Mouse (Mus musculus): ENCODE measurements around the gene Prpf6.

The Prpf6 gene

DNA sequence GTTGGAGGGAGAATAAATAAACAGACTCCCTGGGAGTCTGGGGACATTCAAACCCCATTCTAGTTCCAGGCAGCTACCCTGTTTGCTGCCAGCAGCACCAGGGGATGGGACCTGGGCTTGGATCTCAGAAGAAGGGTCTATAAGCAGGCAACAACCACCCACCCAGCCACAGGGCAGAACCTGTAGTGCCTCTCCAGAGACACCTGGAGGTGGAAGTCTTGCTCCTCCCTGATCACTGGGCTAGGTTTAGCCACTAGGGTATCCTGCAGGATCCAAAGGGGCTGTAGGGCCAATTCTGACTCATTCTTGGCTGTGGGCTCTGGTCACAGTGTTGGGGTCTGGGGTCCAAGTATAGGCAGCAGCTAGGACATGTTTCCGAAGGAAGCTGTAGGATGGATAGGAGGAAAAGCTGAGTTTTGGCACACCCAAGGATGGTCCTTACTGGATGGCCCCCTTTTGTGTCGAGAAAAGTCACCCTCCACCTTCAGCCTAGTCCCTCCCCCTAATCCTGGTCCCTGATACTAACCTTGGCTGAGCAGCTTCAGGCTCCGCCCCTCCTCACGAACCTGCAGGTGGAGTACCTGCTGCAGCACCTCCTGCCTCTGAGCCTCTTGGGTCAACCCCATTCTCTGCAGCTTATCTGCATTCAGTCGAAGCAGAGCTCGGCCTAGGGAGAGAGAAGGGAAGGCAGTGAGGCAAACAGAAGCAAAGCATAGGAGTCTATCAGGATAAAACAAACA lies 4.7 kb downstream of the Prpf6 start:
- DNase-seq (ENCODE audit: low read depth, low spot score): no peak

DNA sequence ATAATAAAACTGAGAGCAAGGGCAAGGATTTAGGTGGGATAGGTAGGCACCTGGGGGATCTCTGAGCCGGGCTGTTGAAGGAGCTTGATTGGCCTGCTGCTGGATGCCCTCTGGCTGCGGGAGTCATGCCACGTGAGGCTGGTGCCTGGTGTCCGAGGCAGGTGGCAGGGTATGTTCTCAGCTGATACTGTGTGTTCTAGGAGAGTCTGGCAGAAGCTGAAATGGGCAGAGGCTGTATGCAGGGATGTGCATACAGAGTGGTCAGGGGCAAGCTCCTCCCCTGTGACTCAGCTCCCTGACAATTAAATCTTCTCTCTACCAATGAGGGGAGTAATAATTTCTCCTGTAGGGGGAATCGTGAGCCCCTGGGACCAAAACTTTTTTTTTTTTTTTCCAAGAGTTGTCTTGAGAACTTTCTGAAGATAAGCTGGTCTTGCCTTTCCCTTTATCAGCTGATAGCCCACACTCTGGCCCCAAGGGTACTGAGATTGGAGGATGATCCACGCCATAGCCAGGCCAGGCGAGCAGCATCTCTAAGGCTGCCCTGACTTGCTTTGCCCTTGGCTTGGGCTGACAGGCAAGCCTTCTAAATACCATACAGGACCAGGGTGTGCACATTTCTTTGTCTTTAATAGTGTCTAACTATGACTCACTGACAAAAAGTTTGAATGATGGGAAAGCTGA lies 5.9 kb downstream of the Prpf6 start:
- DNase-seq (ENCODE audit: low read depth, low spot score): peak; percentile 53

DNA sequence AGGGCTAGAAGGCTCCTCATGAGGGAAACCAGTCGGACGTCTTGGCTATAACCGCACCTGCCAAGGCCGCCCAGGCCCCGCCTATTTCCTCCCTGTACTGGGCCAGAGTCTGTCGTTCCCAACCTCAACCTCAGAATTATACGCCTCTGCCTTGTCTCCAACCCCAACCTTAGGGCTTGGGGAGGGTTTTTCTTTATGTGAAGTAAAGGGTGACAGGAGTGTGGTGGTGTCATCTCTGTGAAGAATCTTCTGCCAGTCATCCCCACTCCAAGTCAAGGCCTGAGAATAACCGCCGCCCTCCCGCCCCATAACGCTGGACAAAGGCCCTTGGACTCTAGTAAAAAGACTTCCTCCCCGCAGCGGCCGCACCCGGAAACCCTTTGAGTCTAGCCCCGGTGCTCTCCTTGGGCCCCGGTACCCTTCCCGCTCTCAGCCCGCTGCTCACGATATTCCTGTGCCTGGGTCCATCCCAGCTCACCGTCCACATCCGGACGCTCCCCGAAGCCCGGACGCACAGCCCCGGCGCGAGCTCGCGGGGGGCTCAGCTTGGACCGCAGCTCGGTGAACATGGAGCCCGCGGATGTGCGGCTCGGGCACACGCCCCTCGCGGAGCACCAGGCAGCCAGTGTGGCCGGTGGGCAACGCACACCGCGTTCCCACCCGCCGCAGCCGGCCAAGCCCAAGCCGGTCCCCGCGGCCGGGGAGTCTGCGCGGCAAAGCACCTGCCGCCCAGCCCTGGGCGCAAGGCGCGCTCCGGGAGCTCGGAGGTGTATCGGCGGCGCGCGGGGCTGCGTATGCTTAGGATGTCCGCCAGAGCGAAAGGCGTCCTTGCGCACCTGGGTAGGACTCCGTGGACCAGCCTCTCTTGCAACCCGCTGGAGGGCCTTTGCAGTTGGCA lies 7.0 kb downstream of the Prpf6 start, which contains the start of gene Samd10:
Samd10 (minus strand) TSS at position 759 of the 898 bp plus-strand sequence.
- DNase-seq (ENCODE audit: low read depth, low spot score): peak; percentile 89

DNA sequence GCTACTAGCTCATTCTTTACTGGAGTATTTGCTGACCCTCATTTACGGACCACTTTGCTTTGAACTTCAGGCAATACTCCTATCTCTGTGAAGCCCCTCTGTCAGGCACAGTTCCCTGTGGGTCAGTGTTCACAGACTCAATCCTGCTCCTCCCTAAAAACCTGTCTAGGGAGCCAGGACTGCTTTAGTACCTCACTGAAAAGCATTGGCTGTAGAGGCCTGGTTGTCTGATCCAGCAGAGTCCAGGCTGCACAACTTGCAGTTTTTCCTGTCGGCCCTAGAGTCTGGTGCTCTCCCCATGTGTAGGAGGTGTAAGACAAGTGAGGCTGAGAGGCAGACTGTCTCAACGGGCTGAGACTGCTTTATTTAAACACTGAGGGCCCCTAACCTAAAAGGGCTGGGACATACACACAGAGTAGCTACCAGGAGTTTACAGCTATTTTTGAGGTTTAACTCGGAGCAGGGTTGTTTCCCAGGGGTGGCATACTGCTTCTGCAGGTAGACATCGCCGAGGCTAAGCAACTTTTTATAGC lies 8.6 kb downstream of the Prpf6 start:
- no peak for DNase-seq (ENCODE audit: low read depth, low spot score)

DNA sequence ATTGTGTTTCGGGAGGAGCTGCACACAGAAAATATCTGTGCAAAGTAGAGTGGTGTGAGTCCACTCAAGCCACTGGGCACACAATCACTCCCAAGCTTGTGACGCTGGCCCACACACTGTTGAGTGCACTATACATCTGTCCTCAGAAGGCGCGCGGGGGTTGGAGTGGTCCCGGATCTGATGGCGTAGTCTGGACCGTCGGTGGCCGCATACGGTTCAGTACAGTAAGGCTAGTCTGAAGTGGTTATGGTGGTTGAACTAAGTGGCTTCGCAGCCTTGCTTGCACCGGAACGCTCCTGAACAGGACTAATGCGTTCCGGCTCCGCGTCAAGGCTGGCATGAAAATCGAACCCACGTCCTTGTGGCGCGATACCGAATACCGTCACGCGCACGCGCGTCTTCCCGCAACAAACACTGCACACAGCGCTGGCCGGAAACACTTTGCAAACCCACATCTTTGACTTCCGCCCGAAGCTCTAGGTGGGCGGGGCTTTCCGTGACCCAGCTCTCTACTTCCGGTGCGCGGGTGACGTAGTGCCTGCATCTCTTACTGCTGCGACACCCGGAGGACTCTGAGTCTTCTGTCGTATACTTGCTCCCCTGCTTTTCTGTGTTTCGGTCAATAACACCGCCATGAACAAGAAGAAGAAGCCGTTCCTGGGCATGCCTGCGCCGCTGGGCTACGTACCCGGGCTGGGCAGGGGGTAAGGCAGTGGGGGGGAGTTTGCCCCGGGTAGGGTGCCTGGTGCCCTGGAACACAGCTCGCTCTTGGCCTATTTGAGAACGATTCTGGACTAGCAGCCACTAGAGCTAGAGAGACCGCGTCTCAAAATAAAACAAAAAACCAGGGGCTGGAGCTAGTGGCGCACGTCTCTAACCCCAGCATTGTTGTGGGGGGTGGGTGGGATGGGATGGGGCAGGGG lies 9.4 kb downstream of the Prpf6 start:
- DNase-seq (ENCODE audit: low read depth, low spot score): peak; percentile 98

DNA sequence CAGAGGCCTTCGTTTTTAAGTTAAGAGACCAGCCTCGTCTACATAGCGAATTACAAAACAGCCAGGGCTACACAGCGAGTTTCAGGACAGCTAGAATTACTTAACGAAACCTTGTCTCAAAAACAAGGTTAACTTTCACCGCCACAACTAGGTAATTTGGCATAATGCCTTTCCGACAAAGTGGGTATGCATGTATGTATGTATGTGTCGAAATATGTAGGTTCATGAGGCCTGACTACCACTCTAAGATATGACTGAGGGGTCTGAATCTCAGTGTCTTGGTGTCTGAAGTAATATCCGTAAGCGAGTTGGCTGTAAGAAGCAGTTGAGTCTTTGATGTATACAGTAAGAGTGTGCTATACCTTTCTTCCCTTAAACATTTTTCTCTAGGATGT lies 10.1 kb downstream of the Prpf6 start:
- DNase-seq (ENCODE audit: low read depth, low spot score): no peak

DNA sequence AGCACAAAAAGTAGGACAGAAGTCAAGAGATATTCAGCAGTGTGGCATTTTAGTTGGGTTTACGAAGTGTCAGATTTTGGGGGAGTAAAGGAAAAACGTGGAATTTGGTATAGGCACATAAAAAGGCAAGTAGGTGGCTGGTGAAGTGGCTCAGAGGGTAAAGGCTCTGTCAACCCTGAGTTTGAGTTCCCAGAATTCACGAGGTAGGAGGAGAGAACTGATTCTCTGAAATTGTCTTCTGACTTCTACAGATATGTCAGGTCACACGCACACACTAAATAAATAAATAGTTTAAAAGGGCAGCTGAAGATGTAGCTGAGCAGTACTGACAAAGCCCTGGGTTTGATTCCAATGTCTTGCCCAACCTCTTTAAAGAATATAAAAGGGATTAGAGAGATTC lies 10.7 kb downstream of the Prpf6 start:
- DNase-seq (ENCODE audit: low read depth, low spot score): no peak

DNA sequence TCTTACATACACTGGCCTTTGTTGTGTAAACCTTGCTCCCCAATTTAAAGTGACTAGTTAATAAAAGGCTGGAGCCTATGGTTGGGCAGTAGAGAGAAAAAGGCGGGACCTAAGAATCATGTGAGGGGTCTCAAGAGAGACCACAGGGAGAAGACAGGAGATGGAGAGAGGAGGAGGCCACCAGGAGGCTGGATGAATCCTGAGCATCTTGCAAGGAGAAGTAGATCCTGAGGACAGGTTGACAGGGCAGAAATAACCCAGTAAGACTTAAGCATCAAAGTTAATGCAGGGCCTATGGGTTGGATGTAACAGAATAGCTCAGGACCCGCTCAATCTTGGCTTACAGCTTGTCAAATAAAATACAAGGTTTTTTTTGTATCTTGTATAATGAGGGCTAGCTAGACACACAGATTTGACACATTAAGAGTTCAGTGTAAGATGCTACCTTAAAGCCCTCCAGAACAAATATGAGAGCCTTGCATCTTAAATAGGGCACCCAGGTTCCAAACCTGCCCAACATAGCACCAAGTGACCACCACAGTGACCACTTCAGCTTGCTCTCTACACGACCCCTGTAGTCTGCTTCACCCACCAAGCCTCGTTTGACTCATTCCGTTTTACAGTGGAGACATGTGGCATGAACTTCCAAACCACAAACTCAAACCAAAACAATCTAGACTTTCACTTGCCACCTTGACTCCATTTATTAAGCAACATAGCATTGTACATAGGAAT lies 27.3 kb downstream of the Prpf6 start:
- no peak for DNase-seq (ENCODE audit: low read depth, low spot score)

DNA sequence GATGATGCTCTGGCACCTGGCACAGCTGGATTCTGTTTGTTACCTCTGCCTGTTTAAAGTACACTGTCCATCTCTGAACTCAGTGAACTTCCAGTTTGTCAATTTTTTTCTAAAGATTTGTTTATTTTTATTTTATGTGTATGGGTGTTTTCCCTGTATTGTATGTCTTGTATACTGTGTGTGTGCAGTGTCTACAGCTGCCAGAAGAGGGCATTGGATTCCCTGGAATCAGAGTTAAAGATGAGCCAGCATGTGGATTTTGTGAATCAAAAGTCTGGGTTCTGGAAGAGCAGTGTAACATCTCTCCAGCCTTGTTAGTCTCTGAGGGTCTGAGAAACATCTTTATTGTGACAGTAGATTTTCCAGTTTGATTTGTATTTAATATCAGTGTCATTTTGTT lies 31.7 kb downstream of the Prpf6 start:
- DNase-seq (ENCODE audit: low read depth, low spot score): peak; percentile 35

DNA sequence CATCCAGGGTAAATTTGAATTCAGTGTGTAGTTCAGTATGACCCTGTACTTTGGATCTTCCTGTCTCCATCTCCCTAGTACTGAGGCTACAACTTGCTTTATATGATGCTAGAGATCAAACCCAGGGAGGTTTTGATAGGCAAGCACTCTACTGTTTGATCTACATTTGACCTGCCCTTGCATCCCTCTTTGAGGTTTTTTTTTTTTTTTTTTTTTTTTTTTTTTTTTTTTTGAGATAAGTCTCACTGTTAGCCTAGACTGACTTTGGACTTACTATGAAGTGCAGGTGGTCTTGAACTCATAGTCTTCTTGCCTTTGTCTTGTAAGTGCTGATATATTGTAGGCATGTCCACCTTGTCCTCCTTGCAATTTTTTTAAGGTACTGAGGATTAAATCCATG lies 36.8 kb downstream of the Prpf6 start:
- no peak for DNase-seq (ENCODE audit: low read depth, low spot score)

DNA sequence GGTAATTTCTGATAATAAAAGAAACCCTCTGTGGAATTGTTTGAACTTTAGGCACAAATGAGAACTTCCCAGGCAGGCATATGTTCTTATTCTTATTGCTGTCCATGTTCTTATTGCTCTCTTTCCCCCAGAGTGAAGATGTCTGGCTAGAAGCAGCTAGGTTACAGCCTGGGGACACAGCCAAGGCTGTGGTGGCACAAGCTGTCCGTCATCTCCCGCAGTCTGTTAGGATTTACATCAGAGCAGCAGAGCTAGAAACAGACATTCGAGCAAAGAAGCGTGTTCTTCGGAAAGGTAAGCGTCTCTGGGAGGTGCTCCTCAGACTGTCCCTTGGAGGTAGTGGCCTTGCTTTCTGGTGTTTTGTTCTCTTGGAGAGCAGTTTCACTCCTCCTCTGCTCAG lies 41.0 kb downstream of the Prpf6 start:
- DNase-seq (ENCODE audit: low read depth, low spot score): no peak

DNA sequence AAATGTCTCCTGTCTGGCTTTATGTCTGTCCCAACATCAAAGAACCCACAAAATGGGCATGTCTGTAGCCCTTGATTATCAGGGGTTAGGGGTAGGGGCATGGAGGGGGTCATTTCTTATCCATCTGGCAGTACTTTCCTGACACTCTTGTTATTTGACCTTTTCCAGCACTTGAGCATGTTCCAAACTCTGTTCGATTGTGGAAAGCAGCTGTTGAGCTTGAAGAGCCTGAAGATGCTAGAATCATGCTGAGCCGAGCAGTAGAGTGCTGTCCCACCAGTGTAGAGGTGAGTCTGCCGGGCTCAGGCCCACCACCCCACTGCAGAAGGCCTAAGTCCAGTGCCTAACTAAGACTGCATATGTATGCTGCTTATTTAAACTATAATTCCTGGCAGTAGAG lies 44.2 kb downstream of the Prpf6 start:
- no peak for DNase-seq (ENCODE audit: low read depth, low spot score)

DNA sequence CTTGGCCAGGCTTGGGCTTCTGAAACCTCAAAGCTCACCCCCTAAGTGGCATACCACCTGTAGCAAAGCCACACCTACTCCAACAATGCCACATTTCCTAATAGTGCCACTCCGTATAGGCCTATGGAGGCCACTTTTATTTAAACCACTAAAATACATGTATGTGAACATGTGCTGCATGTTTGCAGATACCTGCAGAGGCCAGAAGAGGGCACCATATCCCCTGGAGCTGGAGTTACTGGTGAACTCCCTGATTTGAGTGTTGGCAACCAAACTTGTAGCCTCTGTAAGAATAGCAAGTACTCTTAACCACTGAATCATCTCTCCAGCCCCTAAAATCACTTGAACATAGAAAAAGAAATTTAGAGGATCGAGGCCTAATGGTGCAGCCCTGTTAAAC lies 52.7 kb downstream of the Prpf6 start:
- DNase-seq (ENCODE audit: low read depth, low spot score): peak; percentile 62

DNA sequence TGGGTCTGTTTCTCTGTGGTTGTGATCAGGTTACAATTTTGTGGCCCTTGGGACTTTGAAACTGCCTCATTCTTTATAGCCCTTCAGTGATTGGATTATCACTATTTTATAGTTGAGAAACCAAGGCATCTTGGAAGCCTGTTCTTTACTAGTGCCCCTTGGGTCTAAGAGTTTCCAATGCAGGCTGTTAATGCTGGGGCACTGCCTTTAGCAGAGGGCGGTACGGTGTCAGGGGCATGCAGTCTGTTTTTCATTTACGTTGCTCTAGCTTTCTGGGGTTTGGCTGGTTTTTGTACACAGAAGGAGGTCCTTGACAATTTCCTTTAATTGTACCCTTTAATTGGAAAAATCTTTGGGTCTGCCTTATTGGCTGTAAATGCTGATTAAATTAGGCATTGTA lies 54.0 kb downstream of the Prpf6 start:
- DNase-seq (ENCODE audit: low read depth, low spot score): no peak

DNA sequence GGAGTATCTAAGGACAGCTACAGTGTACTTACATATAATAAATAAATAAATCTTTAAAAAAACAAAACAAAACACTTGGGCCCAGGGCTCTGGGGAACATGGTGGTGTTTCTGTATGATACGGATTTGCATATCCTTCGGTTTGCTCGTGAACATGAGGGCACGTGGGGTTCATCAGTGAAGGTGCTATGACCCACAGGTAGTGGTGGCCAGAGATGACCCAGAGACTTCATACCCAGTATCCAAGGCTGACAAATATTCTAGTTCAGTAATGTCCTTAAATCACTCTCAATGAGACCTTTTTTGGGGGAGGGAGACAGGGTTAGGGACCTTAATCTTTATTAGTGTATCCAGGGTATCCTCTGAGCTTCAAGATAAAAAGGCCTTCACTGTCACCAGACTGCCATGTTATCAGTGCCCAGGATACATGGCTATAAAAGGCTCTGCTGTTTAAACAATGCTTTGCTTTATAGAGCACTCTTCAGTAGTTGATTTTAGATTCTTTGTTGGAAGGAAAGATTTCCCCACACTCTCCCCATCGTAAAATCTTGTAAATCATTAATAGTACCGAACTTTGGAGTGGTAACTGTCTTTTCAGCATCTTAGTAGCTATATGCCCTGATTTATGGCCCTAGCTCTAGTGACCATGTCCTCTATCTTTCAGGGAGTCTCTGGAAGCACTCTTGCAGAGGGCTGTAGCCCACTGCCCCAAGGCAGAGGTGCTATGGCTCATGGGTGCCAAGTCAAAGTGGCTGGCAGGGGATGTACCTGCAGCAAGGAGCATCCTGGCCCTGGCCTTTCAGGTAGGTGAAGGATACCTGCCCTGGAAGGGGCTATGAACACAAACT lies 55.2 kb downstream of the Prpf6 start:
- DNase-seq (ENCODE audit: low read depth, low spot score): no peak

DNA sequence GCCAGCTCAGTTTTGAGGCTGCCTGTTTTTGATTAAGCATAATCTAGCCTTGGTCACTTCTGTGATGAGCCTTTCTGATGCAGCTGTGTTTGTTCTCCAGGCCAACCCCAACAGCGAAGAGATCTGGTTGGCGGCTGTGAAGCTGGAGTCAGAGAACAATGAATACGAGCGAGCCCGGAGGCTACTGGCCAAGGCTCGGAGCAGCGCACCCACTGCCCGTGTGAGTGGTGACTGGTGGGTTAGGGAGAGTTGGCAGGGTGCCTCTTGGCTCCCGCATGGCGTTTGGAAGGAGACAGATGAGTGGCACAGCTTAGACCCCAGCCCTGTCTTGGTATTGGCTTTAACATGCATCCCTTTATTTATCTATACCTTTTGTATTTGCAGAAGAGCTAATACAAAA lies 57.3 kb downstream of the Prpf6 start:
- DNase-seq (ENCODE audit: low read depth, low spot score): no peak

DNA sequence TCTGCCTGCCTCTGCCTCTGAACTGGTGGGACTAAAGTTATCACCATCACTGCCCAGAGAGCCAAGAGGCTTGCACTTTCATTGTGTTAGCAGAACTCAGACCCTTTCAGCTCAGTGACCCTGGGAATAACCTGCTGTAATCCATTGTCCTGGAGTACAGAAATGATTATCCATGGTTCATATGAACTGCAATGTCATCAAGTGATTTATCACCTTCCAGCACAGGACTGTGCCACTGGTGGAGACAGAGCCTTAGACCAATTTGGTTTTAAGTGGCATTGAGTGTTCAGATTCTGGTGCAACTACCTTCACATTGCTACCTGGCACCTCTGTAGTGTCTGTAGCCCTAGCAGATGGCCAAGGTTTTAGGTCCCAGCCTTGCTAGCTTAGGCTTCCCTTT lies 61.4 kb downstream of the Prpf6 start:
- DNase-seq (ENCODE audit: low read depth, low spot score): no peak

DNA sequence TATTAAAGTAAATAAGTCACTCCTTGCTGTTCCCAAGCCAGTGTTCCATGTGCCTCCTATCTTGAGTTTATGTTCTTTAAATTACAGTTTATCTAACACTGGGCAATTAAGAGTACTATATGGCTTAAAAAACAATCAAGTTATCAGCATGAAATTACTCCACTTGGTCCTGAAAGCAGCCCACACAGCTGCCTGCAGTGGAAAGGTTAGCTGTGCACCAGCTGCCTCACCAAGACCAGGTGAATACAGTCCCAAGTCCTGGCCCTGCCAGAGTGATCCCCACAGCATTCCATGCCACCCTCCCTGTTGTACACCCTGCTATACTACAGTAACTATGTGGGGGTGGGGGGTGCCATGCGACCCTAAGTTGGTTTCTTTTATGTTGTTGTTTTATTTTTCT lies 61.9 kb downstream of the Prpf6 start:
- DNase-seq (ENCODE audit: low read depth, low spot score): no peak

DNA sequence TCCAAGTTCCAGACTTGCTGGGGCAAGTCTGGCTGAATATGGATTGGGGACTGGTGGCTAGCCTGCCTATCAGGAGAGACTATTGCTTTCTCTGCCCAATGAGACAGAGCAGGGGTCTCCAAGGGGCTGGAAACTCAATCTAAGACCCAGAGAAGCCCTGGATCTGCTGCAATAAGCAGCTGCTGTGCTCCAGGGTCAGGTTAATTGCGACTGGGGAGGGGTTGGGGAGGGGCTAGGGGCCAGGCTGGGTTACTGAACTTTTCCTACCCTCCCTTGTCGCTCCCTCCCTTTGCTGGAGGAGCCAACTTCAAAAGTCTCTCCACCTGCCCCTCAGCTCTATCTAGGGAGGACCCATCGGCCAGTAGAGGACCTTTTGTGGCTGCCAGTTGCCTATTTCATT lies 65.1 kb downstream of the Prpf6 start, which contains the start of gene Gm29797:
Gm29797 (plus strand) TSS at position 301 of the 400 bp plus-strand sequence.
- DNase-seq (ENCODE audit: low read depth, low spot score): no peak

Data from A20 (cell line).